Mouse (Mus musculus): ENCODE results near the gene Cdc25b.

- TF ChIP-seq CTCF (IDR thresholded peaks at IDR 0.05; ENCODE audit: low read depth) (no peak), EP300 (IDR thresholded peaks at IDR 0.05; ENCODE audit: low read depth) (no peak)
These were observed 48.0 kb upstream of the Cdc25b start for GRCm38 (mm10) chr2:131138760-131139159.
